ENCODE assay signal across 8 mouse cellular contexts in genomic region chr13:23752067-23752741, GRCm38 (mm10). TPM values are rescaled to one million over a fixed set of nuclear protein-coding genes. Genes with fewer than 3 reads are reported as not detected.
A peak's percentile ranks its signal among the peaks of the same experiment; 100 is the strongest.
DNase-seq lines count a peak whose midpoint lies in the region; ATAC-seq and TF ChIP-seq lines count a peak whose summit lies in the region.
"Not testable (repeated sequence)": the region's sequence is repeated elsewhere in the genome, so short reads cannot be mapped to it uniquely, and the experiment has no call there.

Gene Hist1h3b, plus strand, starts transcription at chr13:23752267.

- not testable (repeated sequence) for H3K9me3 ChIP-seq in CH12.LX (replicated peaks; ENCODE audit: low read length); forebrain, embryonic 12.5 days; liver, embryonic 16.5 days (replicated peaks; ENCODE audit: control insufficient read depth, low read length); neural tube, embryonic 12.5 days

- 0% methylated on average over 18 of the region's 47 CpGs for WGBS in forebrain, embryonic 12.5 days
- WGBS in liver, embryonic 16.5 days (ENCODE audit: insufficient replicate concordance) = 0% methylated on average over 16 of the region's 47 CpGs
- under 1% methylated on average over 21 of the region's 47 CpGs for WGBS in neural tube, embryonic 12.5 days

- H3K4me1 ChIP-seq in CH12.LX (ENCODE audit: control insufficient read depth in 1 of 2, insufficient read depth in 2 of 2) = peaks cover 0 to 38% of the 10 kb centered on the region in 2 experiments; a peak in 2 of 4 replicates
- not testable (repeated sequence) for H3K4me1 ChIP-seq in forebrain, embryonic 12.5 days; neural tube, embryonic 12.5 days
- H3K4me1 ChIP-seq in liver, embryonic 16.5 days (ENCODE audit: control insufficient read depth, low read depth, low read length) = peaks cover 29% of the 10 kb centered on the region

- TF ChIP-seq POLR2A in CH12.LX (IDR thresholded peaks at IDR 0.05; ENCODE audit: low read depth, low read length) = peak; percentile 88; the same call in 1 of the 2 replicates

- not testable (repeated sequence) for TF ChIP-seq RAD21 in CH12.LX (IDR thresholded peaks at IDR 0.05; ENCODE audit: low read depth, low read length)

- peak within 1 kb of the TSS; percentile 95 for H3K27ac ChIP-seq in CH12.LX (ENCODE audit: insufficient read depth, low read depth)
- peak within 1 kb of the TSS; percentile 98 for H3K27ac ChIP-seq in forebrain, embryonic 12.5 days
- H3K27ac ChIP-seq in liver, embryonic 16.5 days (ENCODE audit: low read length) = peak within 1 kb of the TSS; percentile 98
- peak within 1 kb of the TSS; percentile 82 for H3K27ac ChIP-seq in neural tube, embryonic 12.5 days

- not testable (repeated sequence) for H3K79me2 ChIP-seq in CH12.LX (replicated peaks; ENCODE audit: control insufficient read depth, extremely low read depth, insufficient read depth, poor library complexity, severe bottlenecking)

- intact Hi-C loops in heart, postnatal 10 days (cut with DNase I) = loop anchor here (10.0 kb wide), 1 partner anchor 1997 kb away; the partner anchor contains the start of genes Hist1h2ak, Hist1h2bn and Hist1h4k

- peak within 1 kb of the TSS; percentile 4 to 43 (median 34) for H3K4me3 ChIP-seq in CH12.LX (replicated peaks in 1 of 3; ENCODE audit: low read depth in 2 of 3, low read length in 2 of 3, poor library complexity in 1 of 3)
- peak within 1 kb of the TSS; percentile 47 for H3K4me3 ChIP-seq in forebrain, embryonic 12.5 days (replicated peaks)
- peak within 1 kb of the TSS; percentile 60 for H3K4me3 ChIP-seq in liver, embryonic 16.5 days (ENCODE audit: low read depth, low read length)
- peak within 1 kb of the TSS; percentile 35 for H3K4me3 ChIP-seq in neural tube, embryonic 12.5 days

- H3K9ac ChIP-seq in CH12.LX (ENCODE audit: insufficient read depth, low read depth) = peak within 1 kb of the TSS; percentile 84
- H3K9ac ChIP-seq in forebrain, embryonic 12.5 days = peak within 1 kb of the TSS; percentile 57
- H3K9ac ChIP-seq in liver, embryonic 16.5 days (ENCODE audit: low read depth, low read length) = peak within 1 kb of the TSS; percentile 77
- H3K9ac ChIP-seq in neural tube, embryonic 12.5 days = peak within 1 kb of the TSS; percentile 55; the same call in 1 of the 2 replicates

- dilution Hi-C loops in CH12.LX (cut with MboI; ENCODE audit: extremely low pct_ligation_motif_present, extremely low pct_unique_long_range_greater_than_20kb, low sequenced_read_pairs) = not testable (repeated sequence)

- peak; percentile 90 for ATAC-seq in forebrain, embryonic 12.5 days (ENCODE audit: low FRiP score)
- ATAC-seq in liver, embryonic 16.5 days (ENCODE audit: low read depth) = peak; percentile 73
- peak; percentile 84 for ATAC-seq in neural tube, embryonic 12.5 days (ENCODE audit: low FRiP score, low read depth)

- TF ChIP-seq EP300 in CH12.LX (IDR thresholded peaks at IDR 0.05; ENCODE audit: low read length) = not testable (repeated sequence)

- in situ Hi-C loops in CH12.LX (cut with MboI; ENCODE audit: low pct_ligation_motif_present, low pct_unique_long_range_greater_than_20kb, low sequenced_read_pairs) = loop anchor here (25.0 kb wide), 1 partner anchor 1715 kb away; the partner anchor contains the start of genes Hist1h2ag, Hist1h2ah, Hist1h2bj and Hist1h2bk

- H3K36me3 ChIP-seq in CH12.LX (replicated peaks in 1 of 2; ENCODE audit: control insufficient read depth in 1 of 2, insufficient read depth in 1 of 2, low read length in 1 of 2); forebrain, embryonic 12.5 days (replicated peaks); liver, embryonic 16.5 days (ENCODE audit: control insufficient read depth, insufficient read depth); neural tube, embryonic 12.5 days: not testable (repeated sequence)

- peak within 1 kb of the TSS; percentile 70 for H3K4me2 ChIP-seq in CH12.LX (ENCODE audit: insufficient read depth, low read depth, poor library complexity, severe bottlenecking)
- peak within 1 kb of the TSS; percentile 59 for H3K4me2 ChIP-seq in forebrain, embryonic 12.5 days
- H3K4me2 ChIP-seq in liver, embryonic 16.5 days (ENCODE audit: low read depth, low read length) = peak within 1 kb of the TSS; percentile 64
- H3K4me2 ChIP-seq in neural tube, embryonic 12.5 days (replicated peaks) = peak within 1 kb of the TSS; percentile 64

- DNase-seq in CH12.LX (ENCODE audit: extremely low read depth) = peak; percentile 96
- DNase-seq in c-Kit-positive CD71-positive TER-119-positive erythroid progenitor cells, embryonic 14.5 days (ENCODE audit: low spot score) = peak; percentile 99
- DNase-seq in heart, postnatal 10 days = peak; percentile 91 to 92
- peak; percentile 96 for DNase-seq in kidney, postnatal 4 days
- peak; percentile 92 for DNase-seq in telencephalon, adult 2 months (ENCODE audit: low read depth, low spot score)

- H3K27me3 ChIP-seq in CH12.LX (replicated peaks); forebrain, embryonic 12.5 days; liver, embryonic 16.5 days (ENCODE audit: control insufficient read depth, insufficient read depth, low read depth, low read length); neural tube, embryonic 12.5 days (replicated peaks): not testable (repeated sequence)

- not testable (repeated sequence) for TF ChIP-seq CTCF in CH12.LX (conservative IDR thresholded peaks at IDR 0.05 in 1 of 2, IDR thresholded peaks at IDR 0.05 in 1 of 2; ENCODE audit: low read depth in 2 of 2, low read length in 2 of 2)

TF ChIP-seq in CH12.LX, 34 proteins besides CTCF, POLR2A, EP300 and RAD21:
- TF ChIP-seq TCF12 (IDR thresholded peaks at IDR 0.05; ENCODE audit: low read depth, low read length) (peak; percentile 77; the same call in 1 of the 2 replicates), CHD2 (IDR thresholded peaks at IDR 0.05; ENCODE audit: low read length) (peak; percentile 68), E2F4 (IDR thresholded peaks at IDR 0.05; ENCODE audit: insufficient replicate concordance, low read depth, low read length) (peak; percentile 99), ZMIZ1 (IDR thresholded peaks at IDR 0.05; ENCODE audit: low read depth, low read length) (peak; percentile 99), TBP (conservative IDR thresholded peaks at IDR 0.05; ENCODE audit: low read depth, low read length) (peak; percentile 99), SIN3A (IDR thresholded peaks at IDR 0.05; ENCODE audit: low read length) (peak; percentile 14; the same call in 1 of the 2 replicates), NELFE (IDR thresholded peaks at IDR 0.05; ENCODE audit: low read depth, low read length) (peak; percentile 90)

RNA-seq across cellular contexts. Expression of gene Hist1h3b, which starts in this region (rescaled TPM):
- total RNA-seq in CH12.LX (2012; rRNA removed) = 1,913 and 2,096 TPM in 2 replicates
- 28.9 and 44.0 TPM in 2 replicates for total RNA-seq in CH12.LX (2014; rRNA removed)
- polyA plus RNA-seq in CH12.LX (2012; ENCODE audit: insufficient read length, low read depth) = 5.4 and 5.5 TPM in 2 replicates
- 14.0 and 15.8 TPM in 2 replicates for polyA plus RNA-seq in forebrain, embryonic 12.5 days (2016; fragmentation: Nextera tagmentation; extraction: Ambion mirVana)
- 100 to 1,000 TPM; 221 to 266 TPM for total RNA-seq in heart, postnatal 10 days (2021)
- polyA plus RNA-seq in liver, embryonic 16.5 days (2015; fragmentation: Nextera tagmentation; extraction: Ambion mirVana) = 14.4 TPM in 2 replicates
- polyA plus RNA-seq in neural tube, embryonic 12.5 days (2016; fragmentation: Nextera tagmentation; extraction: Ambion mirVana) = 5.8 and 10.0 TPM in 2 replicates

Comparison
In these comparisons a context has a peak if more than half of its experiments do, and no peak if none do; other contexts are left out.
1. Peak in every context shown above with its lines: DNase-seq, ATAC-seq, H3K4me3 ChIP-seq and H3K27ac ChIP-seq.